Mouse (Mus musculus) forebrain, postnatal 0 days (tissue): ENCODE measurements at regions not wholly inside any gene's neighbourhood (a gene's known extent, or its start where the extent isn't known, plus 50 kb on each side); places are given as distances from the start of the nearest gene placed in this dataset.

Source experiments
- ATAC-seq: fragments of 200-750 bp; cut with Nextera tagmentation; 2 replicates; pipeline ENCODE4 v1.8.0; 2017; ENCODE audit warnings: mild to moderate bottlenecking, moderate library complexity
- DNase-seq: peaks from one replicate; pipeline ENCODE4 v3.0.0-alpha.2; 2015
- H3K27ac ChIP-seq: fragments of 300-500 bp; sonication (generic); 2 replicates; pipeline ENCODE4 v1.5.1; 2014; ENCODE audit warnings: low read depth, mild to moderate bottlenecking, antibody characterized with exemption, low read length, moderate library complexity, mixed read lengths
- H3K27me3 ChIP-seq: fragments of 300-500 bp; sonication (generic); 2 replicates; pipeline ENCODE4 v1.6.1; 2014; ENCODE audit warnings: mild to moderate bottlenecking, low read length, mixed read lengths; ENCODE audit not compliant: insufficient read depth
- H3K36me3 ChIP-seq: fragments of 300-500 bp; sonication (generic); 2 replicates; pipeline ENCODE4 v1.6.1; 2014; ENCODE audit warnings: mild to moderate bottlenecking, moderate library complexity; ENCODE audit not compliant: insufficient read depth
- H3K4me1 ChIP-seq: fragments of 300-500 bp; sonication (generic); 2 replicates; pipeline ENCODE4 v1.6.1; 2014; ENCODE audit warnings: antibody characterized with exemption; ENCODE audit not compliant: insufficient read depth
- H3K4me2 ChIP-seq: fragments of 300-500 bp; sonication (generic); 2 replicates; pipeline ENCODE4 v1.6.1; 2014; ENCODE audit warnings: low read depth, mild to moderate bottlenecking, moderate library complexity
- H3K4me3 ChIP-seq: fragments of 300-500 bp; sonication (generic); 2 replicates; pipeline ENCODE4 v1.5.1; 2014; ENCODE audit warnings: low read depth, low read length, mixed read lengths
- H3K9ac ChIP-seq: fragments of 300-500 bp; sonication (generic); 2 replicates; pipeline ENCODE4 v1.6.1; 2014; ENCODE audit warnings: mild to moderate bottlenecking
- H3K9me3 ChIP-seq: fragments of 300-500 bp; sonication (generic); 2 replicates; pipeline ENCODE4 v1.6.1; 2016; ENCODE audit warnings: low read length
- CTCF ChIP-seq: sonication (generic); IDR thresholded peaks from 2 replicates; pipeline ENCODE4 v1.5.1; 2016; ENCODE audit warnings: antibody characterized with exemption, control low read depth, low read depth
- WGBS: fragments of 180-500 bp; shearing (Covaris S2); extraction: QIAGEN DNeasy Blood & Tissue Kit; methylation state at CpG from one replicate; pipeline ENCODE4 v1.1.7; 2014; 5-methylcytosine and 5-hydroxymethylcytosine counted together

DNA sequence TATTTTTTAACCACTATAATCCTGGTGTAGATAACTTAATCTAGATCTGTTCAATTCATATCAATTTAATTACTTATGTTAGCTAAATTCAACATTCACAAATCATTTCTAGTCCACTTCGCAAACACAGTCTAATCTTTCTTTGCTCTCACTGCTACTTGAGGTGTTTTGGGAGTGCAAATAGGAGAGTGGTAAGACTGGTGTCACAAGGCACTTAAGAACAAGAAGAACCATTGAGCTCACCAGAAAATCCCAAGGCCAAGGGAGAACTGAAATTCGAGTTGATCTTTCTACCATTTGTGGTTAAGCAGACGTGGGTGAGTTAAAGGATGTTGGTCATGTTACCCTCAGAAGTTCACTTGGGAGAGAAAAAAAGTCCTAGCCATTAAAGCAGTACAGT lies 77.9 kb upstream of the Cadm2 start:
- Histone ChIP-seq H3K9ac (no peak overlapping the region), H3K27me3 (no peaks in the 10 kb centered on the region), H3K4me3 (no peak overlapping the region), H3K36me3 (no peaks in the 10 kb centered on the region), H3K4me1 (no peaks in the 10 kb centered on the region), H3K9me3 (no peaks in the 10 kb centered on the region), H3K27ac (no peak overlapping the region), H3K4me2 (no peak overlapping the region)
- TF ChIP-seq CTCF, result no peak
- DNase-seq (no peak), ATAC-seq (no peak)
- WGBS, result 72% methylated on average over 3 of the region's 3 CpGs
